Mouse (Mus musculus) splenic B cell, adult 2 months (primary cell): ENCODE results near the gene Adamts7.

Experiments
- DNase-seq: peaks from one replicate; pipeline ENCODE4 v3.0.0-alpha.2; 2011; ENCODE audit warnings: low read depth, low spot score
- H3K27me3 ChIP-seq: 2 replicates; pipeline ENCODE4 v1.6.1; 2012; ENCODE audit warnings: mild to moderate bottlenecking, low read length, moderate library complexity, mixed read lengths; ENCODE audit not compliant: control insufficient read depth, poor library complexity, insufficient read depth, severe bottlenecking
- H3K36me3 ChIP-seq: 2 replicates; pipeline ENCODE4 v1.6.1; 2012; ENCODE audit warnings: mild to moderate bottlenecking, low read length, moderate library complexity, mixed read lengths; ENCODE audit not compliant: control insufficient read depth, poor library complexity, insufficient read depth, severe bottlenecking

Gene Adamts7

GRCm38 (mm10) chr9:90227171-90227570, 64.3 kb downstream of the Adamts7 start:
- DNase-seq, result no peak
- no peaks in the 10 kb centered on the region for H3K27me3 ChIP-seq
- no peaks in the 10 kb centered on the region for H3K36me3 ChIP-seq

- no peak for DNase-seq
- Histone ChIP-seq H3K36me3 (no peaks in the 10 kb centered on the region), H3K27me3 (no peaks in the 10 kb centered on the region)
Observed at GRCm38 (mm10) chr9:90232781-90233690, 70.2 kb downstream of the Adamts7 start.

GRCm38 (mm10) chr9:90233906-90234419, 71.1 kb downstream of the Adamts7 start:
- H3K27me3 ChIP-seq, result no peaks in the 10 kb centered on the region
- no peak for DNase-seq
- no peaks in the 10 kb centered on the region for H3K36me3 ChIP-seq

GRCm38 (mm10) chr9:90234786-90235185, 71.9 kb downstream of the Adamts7 start:
- no peaks in the 10 kb centered on the region for H3K36me3 ChIP-seq
- DNase-seq, result no peak
- H3K27me3 ChIP-seq, result no peaks in the 10 kb centered on the region

GRCm38 (mm10) chr9:90235258-90235882, 72.5 kb downstream of the Adamts7 start:
- no peak for DNase-seq
- H3K36me3 ChIP-seq, result no peaks in the 10 kb centered on the region
- no peaks in the 10 kb centered on the region for H3K27me3 ChIP-seq

GRCm38 (mm10) chr9:90236817-90237216, 73.9 kb downstream of the Adamts7 start:
- no peak for DNase-seq
- H3K27me3 ChIP-seq, result no peaks in the 10 kb centered on the region

GRCm38 (mm10) chr9:90237232-90238062, 74.6 kb downstream of the Adamts7 start:
- DNase-seq, result no peak
- Histone ChIP-seq H3K36me3 (no peaks in the 10 kb centered on the region), H3K27me3 (no peaks in the 10 kb centered on the region)

More at GRCm38 (mm10) chr9:90236817-90237216, 73.9 kb downstream of the Adamts7 start:
- no peaks in the 10 kb centered on the region for H3K36me3 ChIP-seq

GRCm38 (mm10) chr9:90240560-90240959, 77.7 kb downstream of the Adamts7 start:
- no peak for DNase-seq
- H3K36me3 ChIP-seq, result no peaks in the 10 kb centered on the region
- H3K27me3 ChIP-seq, result no peaks in the 10 kb centered on the region

- DNase-seq, result no peak
- Histone ChIP-seq H3K27me3 (no peaks in the 10 kb centered on the region), H3K36me3 (no peaks in the 10 kb centered on the region)
Observed at GRCm38 (mm10) chr9:90241041-90241440, 78.2 kb downstream of the Adamts7 start.

- DNase-seq, result no peak
- Histone ChIP-seq H3K36me3 (no peaks in the 10 kb centered on the region), H3K27me3 (no peaks in the 10 kb centered on the region)
Observed at GRCm38 (mm10) chr9:90241618-90242017, 78.7 kb downstream of the Adamts7 start.

- no peak for DNase-seq
- H3K36me3 ChIP-seq, result no peaks in the 10 kb centered on the region
Observed at GRCm38 (mm10) chr9:90242291-90242690, 79.4 kb downstream of the Adamts7 start.

GRCm38 (mm10) chr9:90242855-90243254, 80.0 kb downstream of the Adamts7 start:
- DNase-seq, result no peak
- Histone ChIP-seq H3K27me3 (no peaks in the 10 kb centered on the region), H3K36me3 (no peaks in the 10 kb centered on the region)

More at GRCm38 (mm10) chr9:90242291-90242690, 79.4 kb downstream of the Adamts7 start:
- H3K27me3 ChIP-seq, result no peaks in the 10 kb centered on the region

GRCm38 (mm10) chr9:90244301-90245151, 81.7 kb downstream of the Adamts7 start:
- H3K36me3 ChIP-seq, result no peaks in the 10 kb centered on the region
- DNase-seq, result no peak

GRCm38 (mm10) chr9:90245206-90245605, 82.3 kb downstream of the Adamts7 start:
- H3K36me3 ChIP-seq, result no peaks in the 10 kb centered on the region
- no peak for DNase-seq

More at GRCm38 (mm10) chr9:90244301-90245151, 81.7 kb downstream of the Adamts7 start:
- no peaks in the 10 kb centered on the region for H3K27me3 ChIP-seq

More at GRCm38 (mm10) chr9:90245206-90245605, 82.3 kb downstream of the Adamts7 start:
- no peaks in the 10 kb centered on the region for H3K27me3 ChIP-seq
